ENCODE assay signal across 11 mouse cellular contexts in genomic region chr1:35206834-35207529, GRCm38 (mm10).
"Had no signal": no experiment of that assay in that cellular context is flagged by ENCODE, and none has a peak within 500 bp of the region (broad histone marks: within the 10 kb centered on the region; RNA-seq: fewer than 3 reads in every experiment).

No protein-coding gene starts in this region.

- H3K4me1 ChIP-seq: limb, embryonic 13.5 days; midbrain, embryonic 10.5 days; neural tube, embryonic 12.5 days had no signal

- DNase-seq: kidney, adult 8-10 months; left cerebral cortex, postnatal 4 days; lung, adult 2 months; lung, postnatal 14 days; midbrain, embryonic 14.5 days; thymus, postnatal 4 days had no signal

- H3K27ac ChIP-seq: limb, embryonic 13.5 days; liver, embryonic 14.5 days; midbrain, embryonic 10.5 days; neural tube, embryonic 12.5 days; stomach, postnatal 0 days had no signal

- H3K9me3 ChIP-seq: neural tube, embryonic 12.5 days had no signal

- H3K36me3 ChIP-seq: limb, embryonic 13.5 days; midbrain, embryonic 10.5 days; neural tube, embryonic 12.5 days had no signal

- H3K4me3 ChIP-seq: limb, embryonic 13.5 days; midbrain, embryonic 10.5 days; neural tube, embryonic 12.5 days had no signal

- H3K9ac ChIP-seq: limb, embryonic 13.5 days; liver, embryonic 14.5 days; neural tube, embryonic 12.5 days had no signal

- H3K27me3 ChIP-seq: limb, embryonic 13.5 days; neural tube, embryonic 12.5 days had no signal
